Mouse (Mus musculus) kidney, adult 9 months (tissue): ENCODE results near the gene 0610009B22Rik.

Experiments used
- DNase-seq: peaks from one replicate; pipeline ENCODE4 v3.0.0; 2022

0610009B22Rik gene

DNA sequence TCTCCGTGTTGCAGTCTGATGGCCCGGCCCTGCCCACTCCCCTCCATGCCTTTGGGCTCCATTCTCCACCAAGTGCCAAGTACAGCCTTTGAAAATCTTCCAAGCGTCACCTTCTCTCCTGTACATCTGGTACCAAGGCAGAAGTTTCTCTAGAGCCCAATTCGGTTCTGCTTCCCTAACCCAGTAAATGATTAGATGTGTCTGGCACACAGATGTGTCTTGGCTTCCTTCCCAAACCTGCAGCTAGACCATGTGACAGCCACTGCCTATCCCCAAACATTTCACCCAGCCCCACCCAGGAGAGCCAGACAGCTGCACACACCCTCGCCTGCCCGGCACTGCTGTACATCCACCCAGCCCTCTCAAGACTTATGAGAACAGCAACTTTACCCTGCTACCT is 30.0 kb downstream of the 0610009B22Rik start:
- DNase-seq, result peak; percentile 97

GRCm38 (mm10) chr11:51658291-51658690 is 30.4 kb downstream of the 0610009B22Rik start:
- DNase-seq, result no peak

DNA sequence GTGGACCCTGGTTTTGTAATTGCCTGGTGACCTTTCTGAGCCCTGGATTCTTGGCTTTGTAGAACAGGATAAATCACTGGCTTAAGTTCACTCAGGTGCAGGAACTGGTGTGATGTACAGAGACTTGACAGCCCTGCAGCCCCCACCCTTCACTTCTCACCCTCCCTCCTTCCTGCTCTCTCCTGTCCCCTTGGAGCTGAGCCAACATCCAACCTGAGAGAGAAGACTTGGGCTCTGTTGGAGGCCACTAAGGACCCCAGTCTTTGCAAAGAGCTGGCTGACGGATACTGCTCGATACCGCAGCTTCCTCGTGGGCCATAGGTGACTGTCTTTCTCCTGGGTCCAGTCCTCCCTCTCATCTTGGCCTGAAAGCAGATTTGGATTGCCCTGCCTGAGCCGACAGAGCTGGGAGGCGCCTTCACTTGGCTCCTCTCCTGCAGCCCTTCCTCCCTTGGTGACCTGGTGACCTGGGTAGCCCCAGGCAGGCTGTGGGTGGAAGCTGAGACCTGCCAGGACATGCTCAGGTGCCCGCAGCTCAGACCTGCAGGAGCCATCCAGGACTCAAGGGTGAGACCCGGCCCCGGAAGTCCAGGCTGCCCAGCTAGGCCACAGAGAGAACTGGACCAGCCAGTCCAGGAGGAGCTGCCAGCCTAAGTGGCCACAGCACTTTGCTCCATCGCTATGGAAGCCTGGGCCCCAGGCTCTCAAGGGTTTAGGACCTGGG is 31.7 kb downstream of the 0610009B22Rik start:
- peak; percentile 91 for DNase-seq

GRCm38 (mm10) chr11:51654891-51655290 is 33.8 kb downstream of the 0610009B22Rik start:
- DNase-seq, result no peak

- DNase-seq, result no peak
Measured at GRCm38 (mm10) chr11:51653736-51654135, 34.9 kb downstream of the 0610009B22Rik start.

DNA sequence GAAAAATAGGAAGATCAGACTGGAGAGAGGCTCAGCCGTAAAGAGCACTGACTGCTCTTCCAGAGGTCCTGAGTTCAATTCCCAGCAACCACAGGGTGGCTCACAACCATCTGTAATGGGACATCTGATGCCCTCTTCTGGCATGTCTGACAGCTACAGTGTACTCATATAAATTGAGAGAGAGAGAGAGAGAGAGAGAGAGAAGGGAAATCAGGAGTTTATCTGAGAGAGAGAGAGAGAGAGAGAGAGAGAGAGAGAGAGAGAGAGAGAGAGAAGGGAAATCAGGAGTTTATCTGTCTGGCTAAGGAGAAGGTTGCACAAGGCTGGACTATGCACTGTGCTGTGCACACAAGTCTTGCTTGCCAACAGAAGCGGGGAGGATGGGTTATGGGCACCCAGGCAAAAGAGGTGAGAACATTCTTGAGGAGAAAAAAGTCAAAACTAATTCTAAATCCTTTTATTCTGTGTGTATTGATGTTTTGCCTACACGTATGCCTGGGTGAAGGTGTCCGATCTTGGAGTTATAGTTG is 35.7 kb downstream of the 0610009B22Rik start:
- DNase-seq, result peak; percentile 60

GRCm38 (mm10) chr11:51650691-51651515 is 37.8 kb downstream of the 0610009B22Rik start, which contains the start of the genes N4bp3 and D930048N14Rik:
TSS of gene N4bp3 (minus strand) at chr11:51650842.
TSS of gene D930048N14Rik (plus strand) at chr11:51650954.
- peak; percentile 76 for DNase-seq

DNA sequence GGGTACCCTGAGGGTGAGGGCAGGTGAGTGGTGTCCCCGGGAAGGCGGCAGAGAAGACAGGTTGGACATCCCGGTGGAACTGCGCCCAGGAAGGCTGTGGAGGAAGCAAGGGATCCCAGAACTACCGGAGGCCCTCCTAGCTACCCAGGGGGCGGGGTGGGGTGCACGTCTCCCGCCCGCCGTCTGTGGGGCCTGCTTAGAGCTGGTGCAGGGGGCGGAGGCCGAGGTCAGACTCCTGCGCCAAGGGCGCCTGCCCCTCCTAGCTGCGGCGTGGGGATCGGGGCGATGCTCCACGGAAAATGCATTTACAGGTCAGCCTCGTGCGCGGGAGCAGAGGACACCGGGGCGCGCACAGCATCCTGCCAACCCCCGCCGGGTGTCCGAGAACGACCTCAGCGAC is 38.4 kb downstream of the 0610009B22Rik start:
- DNase-seq, result no peak

DNA sequence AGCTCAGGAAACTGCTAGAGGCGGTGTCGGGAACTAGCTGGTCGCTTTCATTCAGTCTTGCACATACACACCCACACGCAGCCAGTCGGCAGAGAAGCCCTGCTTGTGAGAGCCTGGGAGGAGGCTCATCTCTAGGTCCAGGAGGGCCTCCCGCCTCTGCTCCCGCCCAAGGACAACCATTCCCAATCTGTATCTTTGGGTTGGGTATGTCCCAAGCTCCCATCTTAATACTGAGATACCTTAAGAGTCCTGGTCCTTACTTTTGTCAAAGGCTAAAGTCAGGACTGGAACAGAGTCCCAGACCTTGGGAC is 38.8 kb downstream of the 0610009B22Rik start:
- DNase-seq, result no peak

DNA sequence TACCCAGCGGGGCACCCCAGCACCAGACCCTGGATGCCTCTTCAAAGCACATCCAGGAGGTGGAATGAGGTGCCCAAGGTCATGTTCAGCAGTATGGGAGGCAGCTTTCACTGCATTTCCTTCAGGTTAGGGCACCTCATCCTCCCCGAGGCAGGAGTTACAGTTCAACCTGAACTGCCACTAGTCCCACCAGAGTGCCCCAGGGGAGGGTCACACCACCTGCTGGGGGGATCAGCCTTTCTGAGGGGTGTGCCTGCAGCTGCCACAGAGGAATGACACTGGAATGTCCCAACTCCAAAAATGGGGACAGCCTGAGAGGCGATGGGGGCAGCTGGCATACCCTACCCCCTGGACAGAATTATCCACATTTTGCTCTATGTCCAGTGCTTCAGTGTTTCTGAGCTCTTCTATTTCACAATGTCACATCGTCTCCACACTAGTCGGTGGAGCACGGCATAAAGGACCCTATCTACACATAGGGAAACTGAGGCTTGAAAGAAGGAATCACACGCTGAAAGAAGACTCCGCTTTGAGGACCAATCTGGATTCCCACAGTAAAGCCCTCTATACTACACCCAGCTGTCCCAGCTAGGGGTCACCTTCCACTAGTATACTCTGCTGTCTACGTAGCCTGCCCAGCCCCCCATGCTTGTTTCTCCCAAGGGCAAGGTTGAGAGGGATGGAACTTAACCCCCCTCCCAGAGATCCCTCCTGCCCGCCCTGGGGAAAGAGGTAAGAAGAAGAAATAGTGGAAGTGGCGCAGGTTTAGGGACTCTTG is 39.4 kb downstream of the 0610009B22Rik start:
- no peak for DNase-seq

DNA sequence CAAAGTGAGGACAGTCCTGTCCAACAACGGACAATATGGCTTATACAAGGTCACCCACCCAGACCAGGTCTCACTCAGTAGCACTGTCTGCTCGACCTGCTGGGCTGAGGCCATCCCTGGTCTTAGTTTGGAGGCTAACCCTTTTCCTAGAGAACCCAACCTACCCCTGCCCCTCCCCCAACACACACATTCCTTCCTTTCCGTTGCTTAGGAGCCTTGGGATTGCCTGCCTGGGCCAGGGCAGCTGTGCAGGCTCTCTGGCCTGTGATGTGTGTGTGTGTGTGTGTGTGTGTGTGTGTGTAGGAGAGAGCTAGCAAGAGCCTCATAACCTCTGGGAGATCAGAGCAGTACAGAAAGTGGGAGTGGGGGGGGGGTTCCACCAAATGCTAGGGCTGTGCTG is 40.1 kb downstream of the 0610009B22Rik start:
- peak; percentile 36 for DNase-seq

- peak; percentile 66 for DNase-seq
Measured at GRCm38 (mm10) chr11:51646751-51647667, 41.7 kb downstream of the 0610009B22Rik start.

- no peak for DNase-seq
Measured at GRCm38 (mm10) chr11:51646245-51646644, 42.4 kb downstream of the 0610009B22Rik start.

DNA sequence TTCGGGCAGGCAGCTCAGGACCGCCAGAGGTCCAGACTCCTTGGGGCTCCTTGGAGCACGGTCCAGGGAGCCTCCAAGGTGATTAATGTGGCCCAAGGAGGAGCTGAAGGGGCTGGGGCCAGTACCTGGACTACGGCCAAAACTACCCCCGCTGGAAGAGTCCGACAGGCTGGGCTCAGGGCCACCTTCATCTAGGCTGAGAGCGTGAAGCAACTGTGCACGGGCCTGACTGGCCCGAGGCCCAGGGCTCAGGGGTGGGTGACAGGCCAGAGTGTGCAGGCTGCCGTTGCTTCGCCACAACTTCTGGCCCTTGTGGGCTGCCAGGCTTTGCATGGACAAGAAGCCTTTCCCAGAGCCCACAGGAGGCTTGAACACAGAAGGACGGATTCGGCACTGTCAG is 43.4 kb downstream of the 0610009B22Rik start:
- DNase-seq, result no peak

GRCm38 (mm10) chr11:51644217-51644616 is 44.5 kb downstream of the 0610009B22Rik start:
- DNase-seq, result no peak

GRCm38 (mm10) chr11:51643761-51644160 is 44.9 kb downstream of the 0610009B22Rik start:
- no peak for DNase-seq

- DNase-seq, result no peak
Measured at GRCm38 (mm10) chr11:51643202-51643601, 45.5 kb downstream of the 0610009B22Rik start.

DNA sequence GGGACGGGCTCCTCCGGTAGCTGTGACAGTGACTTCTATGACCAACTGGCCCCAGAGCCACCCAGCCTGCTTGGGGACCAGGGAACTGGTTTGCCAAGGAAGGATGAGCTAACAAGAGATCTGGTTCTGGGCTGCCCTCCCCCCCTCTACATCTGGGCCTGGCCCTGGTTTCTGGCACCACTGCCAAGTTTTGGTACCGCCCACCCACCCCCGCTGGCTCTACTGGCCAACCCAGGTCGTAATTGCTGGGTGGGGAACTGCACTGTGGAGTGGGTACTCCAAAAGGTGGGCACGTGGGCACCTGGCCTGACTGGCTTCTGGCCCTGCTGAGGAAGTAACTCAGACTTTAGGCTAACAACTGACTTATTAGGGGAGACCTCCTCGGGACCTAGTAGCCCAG is 47.9 kb downstream of the 0610009B22Rik start:
- no peak for DNase-seq

- no peak for DNase-seq
Measured at GRCm38 (mm10) chr11:51638497-51638896, 50.2 kb downstream of the 0610009B22Rik start.

DNA sequence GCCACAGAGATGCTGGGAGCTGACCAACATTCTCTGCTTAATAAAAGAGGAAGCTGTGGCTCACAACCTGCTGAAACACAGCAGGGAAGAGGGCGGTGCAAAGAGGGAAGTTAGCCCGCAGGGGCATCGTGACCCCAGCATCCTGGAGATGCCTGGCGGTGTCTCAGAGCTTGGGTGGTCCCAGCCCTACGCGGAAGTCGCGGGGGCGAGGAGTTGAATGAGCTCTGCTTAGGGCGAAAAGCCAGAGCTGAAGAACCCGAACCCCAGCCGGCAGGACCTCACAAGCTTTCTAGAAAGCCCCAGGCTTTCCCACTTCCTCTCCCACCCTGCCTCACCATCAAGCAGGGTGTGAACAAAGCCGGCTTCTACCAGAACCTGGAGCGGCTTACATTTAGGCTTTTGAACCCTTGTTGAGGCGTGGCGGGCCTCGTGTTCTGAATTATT is 50.7 kb downstream of the 0610009B22Rik start:
- peak; percentile 39 for DNase-seq

DNA sequence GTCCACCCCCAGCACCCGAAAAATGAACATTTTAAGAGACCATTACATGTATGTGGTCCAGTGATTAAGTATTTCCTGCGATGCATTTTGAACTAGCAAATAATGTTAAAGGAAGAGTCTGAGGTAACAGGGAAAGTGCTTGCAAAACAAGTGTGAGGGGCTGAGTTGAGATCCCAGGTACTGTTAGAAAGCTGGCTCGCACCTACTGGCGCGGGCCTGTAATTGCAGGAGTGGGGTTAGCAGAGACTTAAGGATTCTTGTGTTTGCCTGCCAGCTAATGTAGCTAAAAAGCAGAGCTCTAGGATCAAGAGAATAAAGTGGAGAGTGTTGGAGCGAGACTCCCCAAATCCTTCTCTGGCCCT is 52.4 kb downstream of the 0610009B22Rik start:
- peak; percentile 82 for DNase-seq
